Mouse (Mus musculus) Patski (cell line): ENCODE measurements around the gene Gm49393. TPM values are rescaled to one million over a fixed set of nuclear protein-coding genes. Genes with fewer than 3 reads are reported as not detected.

Source experiments
- ATAC-seq: fragments of 100-300 bp; one replicate; pipeline ENCODE4 v1.8.0; 2021
- CTCF ChIA-PET: fragments of 350-600 bp; sonication (Branson Sonifier 250); formaldehyde crosslinking; loops from one replicate; lab custom pipeline; 2022; ENCODE audit warnings: inconsistent platforms; lab: Charles Lee
- POLR2A ChIA-PET: fragments of 350-600 bp; sonication (Branson Sonifier 250); formaldehyde crosslinking; loops from one replicate; lab custom pipeline; 2022; ENCODE audit warnings: antibody characterized with exemption, inconsistent platforms; lab: Charles Lee
- DNase-seq: peaks from one replicate; pipeline ENCODE4 v3.0.0-alpha.2; 2011; ENCODE audit warnings: low read depth, low spot score
- H3K27me3 ChIP-seq: fragments of 371-371 bp; one replicate; pipeline ENCODE4 v1.5.1; 2021
- CTCF ChIP-seq: fragments of 100-300 bp; IDR thresholded peaks from one replicate; pipeline ENCODE4 v1.5.1; 2021
- in situ Hi-C: fragments of 300-500 bp; cut with MboI; formaldehyde crosslinking; loops from 3 replicates; pipeline ENCODE4 v1.11.1; 2018; ENCODE audit warnings: low pct_unique_long_range_greater_than_20kb, mixed read lengths
- polyA plus RNA-seq: library from polyadenylated mRNA; unstranded; gene quantifications from one replicate; pipeline ENCODE4 v1.2.3, GENCODE M21; 2021

The Gm49393 gene
- polyA plus RNA-seq, 1 experiment from 2014 or later, result 0.15 TPM

GRCm38 (mm10) chr13:60864281-60864680 is 71.1 kb downstream of the Gm49393 start, which contains the start of gene 4930486L24Rik:
TSS of gene 4930486L24Rik (minus strand) at chr13:60864475.
- in situ Hi-C loops, result no loop called here
- H3K27me3 ChIP-seq, result no peaks in the 10 kb centered on the region
- TF ChIP-seq CTCF, result no peak
- POLR2A ChIA-PET, result no interaction called here
- no peak for DNase-seq
- no peak for ATAC-seq
- CTCF ChIA-PET, result no interaction called here

DNA sequence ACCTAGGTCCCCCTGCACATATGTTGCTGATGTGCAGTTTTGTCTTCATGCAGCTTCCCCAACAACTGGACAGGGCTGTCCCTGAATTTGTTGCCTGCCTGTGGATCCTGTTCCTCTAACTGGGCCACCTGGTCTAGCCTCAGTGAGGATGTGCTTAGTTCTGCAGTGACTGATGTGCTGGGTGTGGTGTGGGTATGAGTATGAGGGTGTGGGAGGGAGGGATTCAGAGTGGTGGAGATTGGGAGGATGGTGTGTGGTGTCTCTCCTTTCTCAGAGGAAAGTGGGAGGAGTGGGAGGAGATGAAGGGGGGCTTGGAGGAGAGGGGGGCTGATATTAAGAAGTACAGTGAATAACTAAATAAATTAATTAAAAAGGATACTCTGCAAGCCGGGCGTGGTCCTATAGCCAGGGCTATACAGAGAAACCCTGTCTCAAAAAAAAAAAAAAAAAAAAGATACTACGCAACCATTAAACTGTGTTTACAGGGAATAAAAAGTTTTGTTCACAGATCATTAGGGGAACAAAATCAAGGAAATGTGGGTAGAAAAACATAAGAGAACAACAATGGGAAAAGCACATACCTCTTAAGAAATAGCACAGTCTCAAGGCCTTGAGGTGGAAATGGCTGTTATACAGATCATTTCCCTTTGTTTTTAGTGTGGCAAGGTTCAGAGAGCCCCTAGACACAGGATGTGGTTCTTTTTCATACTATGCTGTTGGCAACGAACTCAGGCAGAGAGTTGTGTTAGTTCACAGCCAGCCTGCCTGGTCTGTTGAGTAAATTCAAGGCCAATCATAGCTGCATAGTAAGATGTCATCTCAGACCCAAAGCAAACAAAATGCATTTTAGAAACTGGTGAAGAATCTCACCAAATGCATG is 86.9 kb downstream of the Gm49393 start:
- POLR2A ChIA-PET, result no interaction called here
- H3K27me3 ChIP-seq, result no peaks in the 10 kb centered on the region
- ATAC-seq (no peak), DNase-seq (no peak)
- in situ Hi-C loops, result no loop called here
- no peak for TF ChIP-seq CTCF
- CTCF ChIA-PET, result no interaction called here

GRCm38 (mm10) chr13:60843153-60843552 is 92.2 kb downstream of the Gm49393 start:
- POLR2A ChIA-PET, result no interaction called here

GRCm38 (mm10) chr13:60842703-60843102 is 92.7 kb downstream of the Gm49393 start:
- no peaks in the 10 kb centered on the region for H3K27me3 ChIP-seq
- ATAC-seq, result no peak
- ChIA-PET POLR2A (no interaction called here), CTCF (no interaction called here)
- in situ Hi-C loops, result no loop called here
- DNase-seq, result no peak
- no peak for TF ChIP-seq CTCF

More at GRCm38 (mm10) chr13:60843153-60843552, 92.2 kb downstream of the Gm49393 start:
- no peak for TF ChIP-seq CTCF
- ATAC-seq (no peak), DNase-seq (no peak)
- CTCF ChIA-PET, result no interaction called here
- in situ Hi-C loops, result no loop called here
- H3K27me3 ChIP-seq, result no peaks in the 10 kb centered on the region

- ChIA-PET POLR2A (no interaction called here), CTCF (no interaction called here)
- no peak for TF ChIP-seq CTCF
- H3K27me3 ChIP-seq, result peaks cover 2% of the 10 kb centered on the region
- DNase-seq (no peak), ATAC-seq (no peak)
- in situ Hi-C loops, result no loop called here
These were observed 96.0 kb downstream of the Gm49393 start for GRCm38 (mm10) chr13:60839353-60839902.

DNA sequence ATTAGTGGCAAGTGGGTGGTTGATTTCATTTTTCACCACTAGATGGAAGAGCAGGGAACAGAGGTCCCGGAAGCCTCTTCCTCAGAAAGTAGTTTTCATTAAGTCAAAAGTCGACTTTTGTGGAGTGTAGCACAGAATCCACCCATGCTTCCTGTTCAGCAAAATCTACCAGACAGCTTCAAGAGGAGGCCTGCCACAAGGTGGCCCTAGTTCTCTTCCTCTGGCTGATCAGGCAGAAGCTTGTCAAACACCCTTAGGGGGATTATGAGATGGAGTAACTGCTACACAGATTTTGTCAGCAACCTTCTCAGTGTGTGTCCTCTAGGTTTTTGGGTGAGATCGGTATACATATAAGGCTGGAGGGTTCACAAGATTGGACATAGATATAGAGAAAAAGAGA is 109.3 kb downstream of the Gm49393 start:
- DNase-seq, result no peak
- in situ Hi-C loops, result no loop called here
- POLR2A ChIA-PET, result no interaction called here
- ATAC-seq, result no peak
- CTCF ChIA-PET, result interaction anchor here (0.7 to 1.6 kb wide), 3 partner anchors 9 to 415 kb away, joined by 3 to 4 read pairs (median 3); no protein-coding TSS in a partner anchor
- H3K27me3 ChIP-seq, result no peaks in the 10 kb centered on the region
- TF ChIP-seq CTCF, result peak; percentile 53

GRCm38 (mm10) chr13:60820486-60821175 is 114.8 kb downstream of the Gm49393 start:
- in situ Hi-C loops, result no loop called here
- POLR2A ChIA-PET, result no interaction called here

GRCm38 (mm10) chr13:60819469-60819868 is 115.9 kb downstream of the Gm49393 start:
- peak; percentile 82 for TF ChIP-seq CTCF
- ATAC-seq, result peak; percentile 39
- ChIA-PET POLR2A (no interaction called here), CTCF (interaction anchor here (1.1 to 2.4 kb wide), 4 partner anchors 17 to 72 kb away, joined by 3 to 14 read pairs (median 6); no protein-coding TSS in a partner anchor)
- H3K27me3 ChIP-seq, result no peaks in the 10 kb centered on the region
- no peak for DNase-seq
- in situ Hi-C loops, result loop anchor here (5.0 kb wide), 1 partner anchor 57 kb away; no protein-coding TSS in a partner anchor

More at GRCm38 (mm10) chr13:60820486-60821175, 114.8 kb downstream of the Gm49393 start:
- peak; percentile 17 for DNase-seq
- no peaks in the 10 kb centered on the region for H3K27me3 ChIP-seq
- ATAC-seq, result peak; percentile 35
- TF ChIP-seq CTCF, result no peak
- CTCF ChIA-PET, result interaction anchor here (1.1 to 2.4 kb wide), 4 partner anchors 16 to 74 kb away, joined by 3 to 14 read pairs (median 6); no protein-coding TSS in a partner anchor

DNA sequence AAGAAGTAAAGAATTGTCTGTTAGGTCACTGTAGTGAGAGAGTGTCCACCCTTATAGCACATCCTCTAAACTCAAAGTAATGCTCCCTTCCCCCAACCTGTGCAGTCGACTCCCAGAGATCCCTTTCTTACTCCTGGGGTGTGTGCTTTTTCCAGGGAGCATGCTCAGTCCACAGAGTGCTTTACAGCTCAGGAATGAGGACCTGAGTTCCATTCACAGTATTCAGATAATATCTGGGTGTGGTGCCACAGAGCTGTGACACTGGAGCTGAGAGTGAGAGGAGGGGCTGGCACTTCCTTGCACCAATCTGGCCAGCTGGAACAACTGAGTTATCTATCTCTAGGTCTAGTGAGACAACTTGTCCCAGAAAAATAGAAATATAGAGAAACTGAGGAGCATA is 121.7 kb downstream of the Gm49393 start:
- ChIA-PET CTCF (no interaction called here), POLR2A (interaction anchor here (0.6 kb wide), 1 partner anchor 951 kb away, joined by 4 read pairs; no protein-coding TSS in a partner anchor)
- no peak for TF ChIP-seq CTCF
- ATAC-seq (no peak), DNase-seq (no peak)
- no peaks in the 10 kb centered on the region for H3K27me3 ChIP-seq
- in situ Hi-C loops, result no loop called here

GRCm38 (mm10) chr13:60812768-60813167 is 122.6 kb downstream of the Gm49393 start:
- DNase-seq (no peak), ATAC-seq (no peak)
- POLR2A ChIA-PET, result no interaction called here
- no peaks in the 10 kb centered on the region for H3K27me3 ChIP-seq
- no peak for TF ChIP-seq CTCF
- CTCF ChIA-PET, result no interaction called here
- in situ Hi-C loops, result no loop called here
